Mouse (Mus musculus) gastrocnemius, postnatal 10 days (tissue): ENCODE data around the gene Frrs1. TPM values are rescaled to one million over a fixed set of nuclear protein-coding genes. Genes with fewer than 3 reads are reported as not detected.

Experiments
- total RNA-seq, 2 experiments: library from RNA; stranded (reverse); gene quantifications; 2 replicates each; pipeline ENCODE4 v1.2.3; 2021

The Frrs1 gene
- total RNA-seq, 2 experiments from 2014 or later = 1.9 to 2.8 TPM

Other genes with a start within 250 kb of the Frrs1 start
- gene Trmt13, start 244.9 kb upstream of the Frrs1 start, total RNA-seq = 1 to 10 TPM; 6.9 to 9.3 TPM
- 10 to 100 TPM; 15.9 to 20.0 TPM for gene Mfsd14a, start 196.8 kb upstream of the Frrs1 start, total RNA-seq
- gene Gm43191, start 178.2 kb upstream of the Frrs1 start, total RNA-seq = not detected
- gene Slc35a3, start 146.6 kb upstream of the Frrs1 start, total RNA-seq = 10 to 100 TPM; 10.6 to 11.8 TPM
- gene Agl, start 51.3 kb upstream of the Frrs1 start, total RNA-seq = 100 to 1,000 TPM; 369 to 472 TPM
- gene 4930455H04Rik, start 108.8 kb downstream of the Frrs1 start, total RNA-seq = under 1 TPM in 1 of 2 experiments, not detected in 1; 0.16 TPM
- gene Palmd, start 109.5 kb downstream of the Frrs1 start, total RNA-seq = 10 to 100 TPM; 31.0 to 39.0 TPM